Mouse (Mus musculus) gastrocnemius, postnatal 10 days (tissue): Measurements from ENCODE around the gene Nagk. TPM values are rescaled to one million over a fixed set of nuclear protein-coding genes. Genes with fewer than 3 reads are reported as not detected.
"Not testable (repeated sequence)": the region's sequence is repeated elsewhere in the genome, so short reads cannot be mapped to it uniquely, and the experiment has no call there.

Experiments used
- DNase-seq: peaks from one replicate; pipeline ENCODE4 v3.0.0; 2021; ENCODE audit warnings: mixed read lengths
- long read RNA-seq, 2 experiments: library from polyadenylated mRNA; stranded (forward); transcript quantifications; one replicate each; pipeline ENCODE4 v2.0.0; 2021
- total RNA-seq, 2 experiments: library from RNA; stranded (reverse); gene quantifications; 2 replicates each; pipeline ENCODE4 v1.2.3; 2021

Nagk gene
- 10 to 100 TPM; 11.3 to 16.4 TPM for total RNA-seq
- long read RNA-seq, experiment 1, transcript Nagk-201 (10 exons, 1,405 nt), result major isoform, 7 of 19 reads
- long read RNA-seq, experiment 1, partial matches to known transcripts, result 0 of 19 reads
- long read RNA-seq, experiment 1, other reads (novel, unspliced or antisense), result 6 of 19 reads
- long read RNA-seq, experiment 2, transcript Nagk-201 (10 exons, 1,405 nt), result major isoform, 7 of 12 reads
- long read RNA-seq, experiment 2, partial matches to known transcripts, result 0 of 12 reads
- long read RNA-seq, experiment 2, other reads (novel, unspliced or antisense), result 2 of 12 reads

DNA sequence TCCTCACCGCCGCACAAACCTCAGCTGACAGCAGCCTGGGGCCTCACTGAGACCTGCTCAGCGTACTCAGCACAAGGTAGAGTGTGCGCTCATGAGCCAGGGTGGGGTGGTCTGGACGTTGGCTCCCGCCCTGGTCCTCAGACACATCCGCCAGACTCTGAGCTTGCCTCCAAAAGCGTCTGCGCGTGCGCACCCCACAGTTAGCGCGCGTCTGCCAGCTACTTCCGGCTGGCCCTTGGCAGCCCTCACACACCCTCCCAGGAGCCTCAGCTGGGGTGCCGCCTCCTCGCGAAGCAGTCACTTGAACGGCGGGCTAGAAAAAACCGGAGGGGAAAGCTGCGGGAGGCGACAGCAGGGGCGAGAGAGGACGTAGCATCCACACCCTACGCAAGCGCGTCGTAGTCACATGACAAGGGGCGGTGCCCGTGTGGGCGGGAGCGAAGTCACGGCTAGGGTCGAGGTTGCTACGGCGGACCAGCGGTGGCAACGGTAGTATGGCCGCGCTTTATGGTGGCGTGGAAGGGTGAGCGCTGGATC lies at the start of gene Nagk:
Gene Nagk (plus strand): TSS at position 223 of the 537 bp plus-strand sequence.
- DNase-seq, result peak; percentile 92

GRCm38 (mm10) chr6:83745466-83745865 lies 49.3 kb upstream of the Nagk start:
- DNase-seq, result no peak

- no peak for DNase-seq
Observed at GRCm38 (mm10) chr6:83749286-83749685, 45.5 kb upstream of the Nagk start.

DNA sequence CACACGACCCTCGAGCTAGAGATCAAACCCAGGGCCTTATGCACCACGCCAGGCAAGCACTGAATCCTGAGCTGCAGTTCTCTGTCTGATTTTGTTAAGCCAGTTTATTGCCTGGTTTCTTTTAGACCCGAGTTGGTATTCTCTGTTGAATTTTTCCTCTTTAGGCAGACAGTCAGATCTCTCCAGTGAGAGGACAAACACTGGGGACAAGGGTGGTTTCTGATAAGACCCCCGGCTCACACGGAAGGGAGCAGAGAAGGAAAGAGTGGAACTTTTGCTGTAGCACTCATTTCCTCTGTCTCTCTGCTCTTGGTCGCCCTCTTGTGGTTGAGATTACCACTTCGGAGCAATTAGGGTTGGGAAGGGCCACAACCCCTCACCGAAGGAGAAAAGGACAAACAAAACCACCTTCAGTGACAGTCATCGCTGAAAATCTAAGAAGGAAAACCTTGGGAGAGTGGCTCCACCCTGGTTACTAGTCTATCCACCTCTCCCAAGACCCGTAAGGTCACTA lies 44.6 kb upstream of the Nagk start:
- peak; percentile 71 for DNase-seq

- DNase-seq, result no peak
Observed at GRCm38 (mm10) chr6:83756051-83756450, 38.7 kb upstream of the Nagk start.

- no peak for DNase-seq
Observed at GRCm38 (mm10) chr6:83762344-83762743, 32.4 kb upstream of the Nagk start, which contains the start of gene Ankrd53. Gene Ankrd53, plus strand, starts transcription at chr6:83762644.

GRCm38 (mm10) chr6:83762880-83763431 lies 31.8 kb upstream of the Nagk start:
- peak; percentile 25 for DNase-seq

DNA sequence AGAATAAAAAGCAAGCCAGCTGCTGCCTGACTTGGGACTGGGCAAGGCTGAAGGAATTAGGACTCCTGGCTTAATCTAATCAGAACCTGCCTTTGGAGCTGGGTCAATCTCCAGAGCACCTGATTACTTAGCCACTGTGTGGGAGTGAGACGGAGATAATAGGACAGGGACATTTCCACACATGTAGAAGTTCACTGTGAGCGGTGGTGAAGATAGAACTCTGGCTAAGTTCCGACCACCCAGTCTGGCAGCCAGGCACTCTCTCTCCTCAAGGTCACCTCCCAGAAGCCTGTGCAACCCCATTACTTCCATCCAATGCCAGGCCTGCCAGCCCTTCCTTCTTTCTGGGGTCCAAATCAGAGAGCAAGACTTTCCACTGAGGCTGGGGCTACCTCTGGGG lies 27.8 kb upstream of the Nagk start:
- no peak for DNase-seq

DNA sequence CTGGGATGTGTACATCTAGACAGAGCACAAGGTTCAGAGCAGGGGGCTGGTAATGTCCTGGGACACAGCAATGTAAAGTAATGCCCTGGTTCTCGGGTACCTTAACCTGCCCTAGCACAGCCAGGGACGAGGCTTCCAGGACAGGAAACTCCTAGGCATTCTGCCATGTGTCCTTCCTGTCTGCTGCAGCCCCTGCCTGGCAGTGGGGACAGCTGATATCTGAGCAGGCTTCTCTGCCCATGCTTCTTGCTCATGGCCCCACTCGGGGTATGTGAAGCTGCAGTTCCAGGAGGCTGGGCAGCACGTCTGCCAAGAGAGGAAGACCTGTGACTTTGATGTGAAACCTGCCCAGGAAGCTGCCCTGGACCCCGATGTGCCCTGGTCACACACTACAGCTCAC lies 26.3 kb upstream of the Nagk start:
- DNase-seq, result no peak

GRCm38 (mm10) chr6:83774126-83774525 lies 20.7 kb upstream of the Nagk start:
- DNase-seq, result no peak

DNA sequence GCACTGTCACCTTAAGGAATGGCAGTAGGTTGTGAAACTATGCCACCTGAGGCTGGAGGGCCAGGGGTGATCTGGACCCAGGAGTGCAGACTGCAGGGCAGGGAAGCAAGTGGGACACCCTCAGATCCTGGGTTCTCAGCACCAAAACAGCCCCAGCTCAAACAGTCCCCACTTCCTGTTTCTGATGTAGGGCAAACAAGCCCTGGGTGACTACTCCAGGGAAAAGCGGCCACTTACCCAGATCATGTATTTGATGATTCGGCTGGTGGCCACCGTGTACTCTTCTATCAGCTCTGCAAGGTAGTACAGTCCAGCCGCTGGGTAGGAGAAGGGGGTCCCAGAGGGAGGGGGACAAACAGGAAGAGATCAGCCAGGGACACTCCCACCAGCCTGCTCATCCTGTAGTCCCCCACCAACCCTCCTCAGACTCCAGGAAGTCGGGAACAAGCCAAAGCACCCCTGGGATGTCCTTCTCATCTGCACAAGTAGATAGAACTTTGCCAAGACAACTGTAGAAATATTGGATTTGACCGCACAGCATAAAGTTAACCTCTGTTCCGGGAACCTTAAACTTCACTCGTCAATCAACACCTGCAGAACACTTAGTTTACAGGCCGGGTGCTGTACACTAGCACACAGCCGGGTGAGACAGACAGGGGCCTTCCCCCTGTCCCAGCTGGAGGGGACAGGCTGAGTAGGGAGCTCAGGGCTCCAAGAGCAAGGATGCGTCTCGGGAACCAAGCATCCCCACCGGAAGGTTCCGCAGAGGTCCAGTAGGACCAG lies 19.8 kb upstream of the Nagk start:
- no peak for DNase-seq

GRCm38 (mm10) chr6:83775638-83776293 lies 19.0 kb upstream of the Nagk start, which contains the start of gene Tex261:
Gene Tex261, minus strand, starts transcription at chr6:83775813.
- peak; percentile 93 for DNase-seq

DNA sequence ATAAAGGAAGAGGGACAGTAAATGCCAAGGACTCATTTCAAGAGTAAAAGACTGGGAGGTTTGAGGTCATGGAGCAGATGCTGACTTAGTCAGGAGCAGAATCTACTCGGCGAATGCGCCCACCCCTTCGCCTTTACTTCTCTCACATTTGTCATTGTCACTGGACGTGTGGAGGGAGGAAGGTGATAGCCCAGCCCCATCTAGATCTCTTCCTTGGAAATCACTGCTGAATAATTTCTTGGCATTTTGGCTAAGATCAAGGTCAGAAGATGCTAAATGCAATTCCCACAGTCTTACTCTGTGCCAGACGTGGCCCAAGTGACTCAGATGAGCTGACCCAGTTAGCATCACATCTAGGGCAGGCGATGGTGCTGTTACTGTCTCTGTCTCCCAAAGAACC lies 16.5 kb upstream of the Nagk start:
- DNase-seq, result no peak

- DNase-seq, result peak; percentile 36
Observed at GRCm38 (mm10) chr6:83779026-83779425, 15.8 kb upstream of the Nagk start.

GRCm38 (mm10) chr6:83786426-83786825 lies 8.4 kb upstream of the Nagk start:
- no peak for DNase-seq

DNA sequence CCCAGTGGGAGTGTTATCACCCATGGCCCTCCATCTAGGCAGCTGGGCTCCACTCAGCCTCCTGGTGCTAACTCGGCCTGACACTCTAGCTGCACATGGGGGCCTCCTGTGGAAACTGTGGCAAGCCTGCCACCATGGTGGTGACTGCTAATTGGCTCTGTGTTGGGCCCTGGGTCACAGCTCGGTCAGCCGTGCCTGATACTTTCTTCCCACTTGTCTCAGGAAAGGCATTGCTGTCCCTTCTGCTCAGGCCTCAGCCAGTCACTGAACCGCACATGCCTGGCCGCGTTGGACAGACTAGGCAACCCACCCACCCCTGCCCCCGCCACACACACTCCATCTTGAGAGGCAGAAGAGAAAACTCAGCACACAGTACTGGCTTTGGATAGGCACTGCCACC lies 6.2 kb upstream of the Nagk start:
- no peak for DNase-seq

- DNase-seq, result not testable (repeated sequence)
Observed at GRCm38 (mm10) chr6:83790533-83790932, 4.2 kb upstream of the Nagk start.

- DNase-seq, result no peak
Observed at GRCm38 (mm10) chr6:83791251-83791890, 3.4 kb upstream of the Nagk start.

GRCm38 (mm10) chr6:83795492-83795900 lies 714 bp downstream of the Nagk start:
- DNase-seq, result no peak

- no peak for DNase-seq
Observed at GRCm38 (mm10) chr6:83796686-83797085, 1.9 kb downstream of the Nagk start.

DNA sequence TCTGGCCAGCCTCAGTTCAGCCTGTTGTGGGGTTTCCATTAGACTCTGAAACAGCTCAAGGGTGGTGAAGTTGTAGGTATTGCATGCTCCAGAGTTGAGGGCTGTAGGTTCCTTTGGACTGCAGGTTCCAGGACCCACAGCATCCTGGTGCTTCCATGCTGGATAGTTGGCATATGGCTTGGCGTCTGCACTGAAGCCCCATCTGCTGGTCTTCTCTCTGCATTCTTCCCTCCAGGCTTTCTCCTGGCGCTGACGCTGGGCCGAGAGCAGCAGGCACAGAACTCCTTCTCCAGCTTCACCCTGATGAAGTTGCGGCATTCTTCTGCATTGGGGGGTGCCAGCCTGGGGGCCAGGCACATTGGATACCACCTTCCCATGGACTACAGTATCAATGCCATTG lies 7.3 kb downstream of the Nagk start:
- DNase-seq, result no peak

DNA sequence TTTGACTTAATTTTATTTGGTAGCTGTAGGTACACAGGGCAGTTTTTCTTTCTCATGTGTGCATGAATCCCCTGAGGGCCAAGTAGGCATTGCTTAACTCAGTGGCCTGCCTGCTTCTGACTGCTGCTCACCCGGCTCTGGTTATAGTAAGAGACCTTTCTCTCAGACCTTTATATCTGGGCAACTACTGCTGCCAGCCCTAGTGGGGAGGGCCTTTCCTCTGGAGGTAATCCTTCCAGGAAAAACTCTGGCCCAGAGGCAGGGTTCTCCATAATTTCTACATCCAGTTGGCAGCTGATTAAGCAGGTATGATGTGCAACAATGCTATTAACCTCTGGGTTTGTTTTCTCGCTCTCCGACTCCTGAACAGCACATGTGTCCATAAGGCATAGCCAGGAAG lies 8.1 kb downstream of the Nagk start:
- no peak for DNase-seq
